Mouse (Mus musculus): ENCODE data around the gene Gadd45gip1. TPM values are rescaled to one million over a fixed set of nuclear protein-coding genes. Genes with fewer than 3 reads are reported as not detected.

The Gadd45gip1 gene
- polyA plus RNA-seq, 1 experiment from 2014 or later: 38.6 TPM

DNA sequence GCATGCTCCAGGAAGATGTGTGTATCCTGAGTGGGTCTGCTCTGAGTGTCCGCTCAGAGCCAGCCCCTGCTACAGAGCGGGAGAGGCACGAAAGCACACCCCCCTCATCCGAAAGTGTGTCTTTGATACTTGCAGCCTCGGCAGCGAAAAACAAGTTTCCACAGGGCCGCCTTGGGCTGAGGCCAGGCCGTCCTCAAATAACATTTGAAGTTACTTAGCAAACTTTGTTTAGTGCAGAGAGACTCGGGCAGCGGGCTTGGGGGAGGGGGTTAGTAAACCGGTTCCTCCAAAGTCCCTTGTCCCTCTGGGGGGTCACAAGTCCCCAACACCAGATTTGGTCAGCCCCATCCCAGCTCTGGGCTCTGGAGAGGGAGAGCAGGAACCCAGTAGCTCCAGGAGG, 42.4 kb upstream of the Gadd45gip1 start:
- Histone ChIP-seq H3K4me1 (peaks cover 29% of the 10 kb centered on the region), H3K4me3 (no peak overlapping the region), H3K27ac (no peak overlapping the region), H3K4me2 (replicated peaks) (no peak overlapping the region), H3K27me3 (peaks cover 100% of the 10 kb centered on the region), H3K9ac (no peak overlapping the region), H3K36me3 (no peaks in the 10 kb centered on the region), H3K9me3 (replicated peaks) (no peaks in the 10 kb centered on the region)
- WGBS: 9% methylated on average over 11 of the region's 11 CpGs
- ATAC-seq (ENCODE audit: low FRiP score): no peak

DNA sequence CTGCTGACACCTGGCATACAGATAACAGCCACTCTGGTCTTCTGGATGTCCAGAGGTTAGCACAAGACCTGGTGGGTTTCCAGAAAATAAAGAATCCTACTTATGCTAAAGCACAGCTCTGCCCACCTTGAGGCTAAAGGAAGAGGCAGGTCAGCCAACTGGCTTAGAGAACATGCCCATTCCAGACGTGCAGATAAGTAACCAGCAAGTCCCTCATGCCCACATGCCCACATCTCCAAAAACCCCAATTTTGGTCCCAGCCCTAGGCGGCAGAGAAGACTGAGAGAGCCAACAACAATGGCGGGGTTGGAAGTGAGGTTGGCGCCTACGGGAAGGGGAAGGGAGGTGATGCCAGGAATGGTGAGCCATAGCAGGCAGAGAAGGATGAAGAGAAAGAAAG, 42.0 kb upstream of the Gadd45gip1 start:
- Histone ChIP-seq H3K36me3 (no peaks in the 10 kb centered on the region), H3K4me2 (replicated peaks) (no peak overlapping the region), H3K4me3 (no peak overlapping the region), H3K9me3 (replicated peaks) (no peaks in the 10 kb centered on the region), H3K9ac (no peak overlapping the region), H3K27ac (no peak overlapping the region), H3K4me1 (peaks cover 32% of the 10 kb centered on the region), H3K27me3 (peaks cover 100% of the 10 kb centered on the region)
- WGBS: 55% methylated on average over 5 of the region's 5 CpGs
- ATAC-seq (ENCODE audit: low FRiP score): no peak

GRCm38 (mm10) chr8:84789855-84790486, 41.4 kb upstream of the Gadd45gip1 start:
- no peak overlapping the region for H3K4me2 ChIP-seq (replicated peaks)
- 73% methylated on average over 9 of the region's 9 CpGs for WGBS

DNA sequence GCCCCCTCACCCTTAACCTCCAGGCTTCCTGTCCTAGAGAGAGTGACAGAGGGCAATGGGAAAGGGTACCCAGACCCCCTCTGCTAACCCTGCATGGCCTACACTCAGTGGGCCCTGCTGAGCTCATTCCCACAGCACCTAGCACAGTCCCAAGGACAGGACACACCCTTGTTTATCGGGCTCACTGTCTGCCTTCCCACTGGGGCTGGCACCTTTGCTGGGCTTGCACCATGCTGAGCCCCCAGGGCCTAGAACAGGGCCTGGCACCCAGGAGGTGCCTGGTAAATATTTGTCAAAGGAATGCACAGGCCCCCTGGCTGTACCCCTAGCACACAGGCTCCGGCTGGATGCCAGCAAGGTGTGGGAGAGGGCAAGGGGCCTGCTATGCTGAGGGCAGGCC, 40.8 kb upstream of the Gadd45gip1 start:
- 69% methylated on average over 2 of the region's 2 CpGs for WGBS
- peaks cover 27% of the 10 kb centered on the region for H3K4me1 ChIP-seq
- no peak overlapping the region for H3K27ac ChIP-seq
- H3K9me3 ChIP-seq (replicated peaks): no peaks in the 10 kb centered on the region
- H3K27me3 ChIP-seq: peaks cover 99% of the 10 kb centered on the region
- H3K4me2 ChIP-seq (replicated peaks): no peak overlapping the region
- ATAC-seq (ENCODE audit: low FRiP score): no peak
- no peak overlapping the region for H3K4me3 ChIP-seq
- H3K36me3 ChIP-seq: no peaks in the 10 kb centered on the region
- H3K9ac ChIP-seq: no peak overlapping the region

More at GRCm38 (mm10) chr8:84789855-84790486, 41.4 kb upstream of the Gadd45gip1 start:
- Histone ChIP-seq H3K9ac (no peak overlapping the region), H3K4me1 (peaks cover 33% of the 10 kb centered on the region), H3K27ac (no peak overlapping the region), H3K27me3 (peaks cover 100% of the 10 kb centered on the region), H3K4me3 (no peak overlapping the region), H3K36me3 (no peaks in the 10 kb centered on the region), H3K9me3 (replicated peaks) (no peaks in the 10 kb centered on the region)
- no peak for ATAC-seq (ENCODE audit: low FRiP score)

- no peaks in the 10 kb centered on the region for H3K9me3 ChIP-seq (replicated peaks)
- no peak overlapping the region for H3K27ac ChIP-seq
- H3K36me3 ChIP-seq: peaks cover 7% of the 10 kb centered on the region; the same call in 1 of the 2 replicates
- no peak overlapping the region for H3K4me3 ChIP-seq
- H3K4me1 ChIP-seq: peaks cover 19% of the 10 kb centered on the region
- WGBS: 76% methylated on average over 12 of the region's 12 CpGs
- H3K4me2 ChIP-seq (replicated peaks): no peak overlapping the region
- peaks cover 99% of the 10 kb centered on the region for H3K27me3 ChIP-seq
- ATAC-seq (ENCODE audit: low FRiP score): no peak
- no peak overlapping the region for H3K9ac ChIP-seq
These were observed 38.8 kb upstream of the Gadd45gip1 start for GRCm38 (mm10) chr8:84792429-84792947.

GRCm38 (mm10) chr8:84793134-84793533, 38.2 kb upstream of the Gadd45gip1 start:
- Histone ChIP-seq H3K27ac (no peak overlapping the region), H3K4me3 (no peak overlapping the region), H3K36me3 (peaks cover 7% of the 10 kb centered on the region; the same call in 1 of the 2 replicates), H3K4me1 (peaks cover 19% of the 10 kb centered on the region), H3K4me2 (replicated peaks) (no peak overlapping the region), H3K9ac (no peak overlapping the region), H3K9me3 (replicated peaks) (no peaks in the 10 kb centered on the region), H3K27me3 (peaks cover 99% of the 10 kb centered on the region)
- 89% methylated on average over 9 of the region's 9 CpGs for WGBS
- no peak for ATAC-seq (ENCODE audit: low FRiP score)

- Histone ChIP-seq H3K4me2 (replicated peaks) (no peak overlapping the region), H3K4me1 (peaks cover 26% of the 10 kb centered on the region), H3K27ac (peak overlapping the region; percentile 48; the same call in 1 of the 2 replicates), H3K27me3 (peaks cover 99% of the 10 kb centered on the region), H3K9ac (no peak overlapping the region), H3K4me3 (no peak overlapping the region), H3K36me3 (peaks cover 7% of the 10 kb centered on the region; the same call in 1 of the 2 replicates), H3K9me3 (replicated peaks) (no peaks in the 10 kb centered on the region)
- peak; percentile 38; the same call in 1 of the 2 replicates for ATAC-seq (ENCODE audit: low FRiP score)
- 53% methylated on average over 13 of the region's 13 CpGs for WGBS
These were observed 37.4 kb upstream of the Gadd45gip1 start for GRCm38 (mm10) chr8:84793791-84794485.

- Histone ChIP-seq H3K4me1 (peaks cover 31% of the 10 kb centered on the region), H3K4me3 (no peak overlapping the region), H3K27ac (peak overlapping the region; percentile 48; the same call in 1 of the 2 replicates), H3K36me3 (peaks cover 7% of the 10 kb centered on the region; the same call in 1 of the 2 replicates), H3K27me3 (peaks cover 98% of the 10 kb centered on the region), H3K4me2 (replicated peaks) (no peak overlapping the region), H3K9me3 (replicated peaks) (no peaks in the 10 kb centered on the region), H3K9ac (no peak overlapping the region)
- ATAC-seq (ENCODE audit: low FRiP score): 0 out of 2 replicates have a peak, but pooled peaks have one; percentile 5
- WGBS: 51% methylated on average over 7 of the region's 7 CpGs
These were observed 36.8 kb upstream of the Gadd45gip1 start for GRCm38 (mm10) chr8:84794486-84794885.

DNA sequence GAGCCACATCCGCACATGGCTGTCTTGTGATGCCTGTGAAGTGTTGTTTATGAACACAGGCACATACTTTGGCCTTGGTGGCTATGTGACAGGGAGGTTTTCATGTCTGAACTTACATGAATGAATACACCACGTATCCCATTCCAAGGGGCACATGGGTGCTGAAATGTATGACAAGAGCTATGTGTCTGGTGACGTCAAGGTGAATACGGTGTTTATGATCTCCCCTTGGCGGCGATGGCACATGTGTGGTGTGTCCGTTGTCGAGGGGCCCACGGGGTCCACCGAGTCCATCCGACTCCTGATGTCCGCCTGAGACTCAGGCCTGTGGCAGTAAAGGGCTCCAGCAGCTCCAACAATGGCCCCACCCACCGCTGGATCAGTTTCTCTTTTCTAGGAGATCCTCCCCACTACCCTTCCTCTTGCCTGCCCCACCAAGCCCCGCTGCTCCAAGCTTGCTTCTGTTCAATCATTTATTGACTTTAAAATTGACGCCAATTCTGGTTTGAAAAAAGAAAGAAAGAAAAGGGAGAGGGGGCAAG, 34.0 kb upstream of the Gadd45gip1 start:
- H3K4me2 ChIP-seq (replicated peaks): peak overlapping the region; percentile 71; the same call in 1 of the 2 replicates
- H3K9ac ChIP-seq: no peak overlapping the region
- 82% methylated on average over 15 of the region's 15 CpGs for WGBS

GRCm38 (mm10) chr8:84797971-84798370, 33.4 kb upstream of the Gadd45gip1 start:
- 59% methylated on average over 6 of the region's 6 CpGs for WGBS
- peak overlapping the region; percentile 71 for H3K4me2 ChIP-seq (replicated peaks)
- no peak for ATAC-seq (ENCODE audit: low FRiP score)
- H3K4me1 ChIP-seq: peaks cover 39% of the 10 kb centered on the region
- H3K27ac ChIP-seq: no peak overlapping the region
- no peaks in the 10 kb centered on the region for H3K9me3 ChIP-seq (replicated peaks)
- peak overlapping the region; percentile 57 for H3K4me3 ChIP-seq
- H3K27me3 ChIP-seq: peaks cover 91% of the 10 kb centered on the region
- H3K36me3 ChIP-seq: peaks cover 7% of the 10 kb centered on the region; the same call in 1 of the 2 replicates
- H3K9ac ChIP-seq: 0 out of 2 replicates have a peak overlapping the region, but pooled peaks have one; percentile 19

More for the DNA sequence above, 34.0 kb upstream of the Gadd45gip1 start:
- Histone ChIP-seq H3K36me3 (peaks cover 7% of the 10 kb centered on the region; the same call in 1 of the 2 replicates), H3K27ac (no peak overlapping the region), H3K4me1 (peaks cover 39% of the 10 kb centered on the region), H3K9me3 (replicated peaks) (no peaks in the 10 kb centered on the region), H3K4me3 (0 out of 2 replicates have a peak overlapping the region, but pooled peaks have one; percentile 1), H3K27me3 (peaks cover 91% of the 10 kb centered on the region)
- ATAC-seq (ENCODE audit: low FRiP score): no peak

DNA sequence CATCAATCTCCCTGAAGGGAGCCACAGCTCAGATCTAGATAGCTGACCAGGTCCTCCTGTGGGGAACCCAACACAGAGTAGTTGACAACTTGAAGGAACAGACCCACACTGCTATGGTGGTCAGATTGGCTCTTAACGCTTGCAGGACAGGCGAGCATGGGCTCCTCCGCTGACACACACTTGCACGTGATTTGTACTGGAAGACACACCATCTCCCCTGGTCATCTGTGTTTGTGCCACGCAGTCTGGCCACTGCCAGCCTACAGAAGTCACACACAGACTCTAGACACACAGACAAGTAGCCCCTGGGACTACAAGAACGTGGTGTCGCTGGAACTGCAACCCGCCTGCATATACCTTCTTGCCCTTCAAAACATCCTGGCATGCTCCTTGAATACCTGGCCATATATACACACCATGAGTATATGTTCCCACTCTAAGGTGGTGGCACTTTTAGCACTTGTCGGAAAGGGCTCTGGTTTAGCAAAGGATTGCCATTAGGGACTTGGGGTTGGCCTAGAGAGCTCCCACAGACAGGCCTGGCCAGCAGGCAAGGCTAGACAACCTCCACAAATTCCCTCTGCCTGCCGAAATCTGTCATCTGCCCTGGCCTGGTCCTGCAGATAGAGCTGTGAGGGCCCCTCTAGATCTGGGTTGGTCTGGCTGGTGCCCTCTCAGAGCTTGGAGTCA, 32.7 kb upstream of the Gadd45gip1 start:
- H3K27ac ChIP-seq: no peak overlapping the region
- peak overlapping the region; percentile 71 for H3K4me2 ChIP-seq (replicated peaks)
- 38% methylated on average over 10 of the region's 10 CpGs for WGBS
- H3K4me3 ChIP-seq: peak overlapping the region; percentile 57
- H3K4me1 ChIP-seq: peaks cover 38% of the 10 kb centered on the region
- no peak for ATAC-seq (ENCODE audit: low FRiP score)
- H3K36me3 ChIP-seq: peaks cover 7% of the 10 kb centered on the region; the same call in 1 of the 2 replicates
- H3K9ac ChIP-seq: peak overlapping the region; percentile 78
- H3K27me3 ChIP-seq: peaks cover 91% of the 10 kb centered on the region
- no peaks in the 10 kb centered on the region for H3K9me3 ChIP-seq (replicated peaks)
